Mouse (Mus musculus) neural tube, embryonic 14.5 days (tissue): ENCODE results near the gene Ehf. TPM values are rescaled to one million over a fixed set of nuclear protein-coding genes. Genes with fewer than 3 reads are reported as not detected.

Experiments
- ATAC-seq: fragments of 200-750 bp; cut with Nextera tagmentation; 2 replicates; pipeline ENCODE4 v1.8.0; 2017; ENCODE audit warnings: low read depth, mild to moderate bottlenecking, moderate TSS enrichment, moderate library complexity
- H3K27ac ChIP-seq: fragments of 300-500 bp; sonication (generic); 2 replicates; pipeline ENCODE4 v1.5.1; 2014; ENCODE audit warnings: low read depth, mild to moderate bottlenecking, control low read depth, low read length, moderate library complexity, mixed read lengths
- H3K27me3 ChIP-seq: fragments of 300-500 bp; sonication (generic); 2 replicates; pipeline ENCODE4 v1.6.1; 2014; ENCODE audit warnings: low read length; ENCODE audit not compliant: control insufficient read depth, insufficient read depth
- H3K36me3 ChIP-seq: fragments of 300-500 bp; sonication (generic); 2 replicates; pipeline ENCODE4 v1.6.1; 2014; ENCODE audit warnings: low read length, mixed read lengths; ENCODE audit not compliant: control insufficient read depth, insufficient read depth
- H3K4me1 ChIP-seq: fragments of 300-500 bp; sonication (generic); 2 replicates; pipeline ENCODE4 v1.6.1; 2014; ENCODE audit warnings: low read length; ENCODE audit not compliant: control insufficient read depth, insufficient read depth
- H3K4me2 ChIP-seq: fragments of 300-500 bp; sonication (generic); 2 replicates; pipeline ENCODE4 v1.6.1; 2014; ENCODE audit warnings: mild to moderate bottlenecking, low read depth, low read length, control low read depth
- H3K4me3 ChIP-seq: fragments of 300-500 bp; sonication (generic); 2 replicates; pipeline ENCODE4 v1.5.1; 2014; ENCODE audit warnings: low read depth, low read length, control low read depth, mixed read lengths
- H3K9ac ChIP-seq: fragments of 300-500 bp; sonication (generic); replicated peaks from 2 replicates; pipeline ENCODE4 v1.6.1; 2014; ENCODE audit warnings: low read depth, mild to moderate bottlenecking, control low read depth, low read length, mixed read lengths
- H3K9me3 ChIP-seq: fragments of 300-500 bp; sonication (generic); 2 replicates; pipeline ENCODE4 v1.6.1; 2016; ENCODE audit warnings: low read length; ENCODE audit not compliant: control insufficient read depth
- WGBS: fragments of 180-500 bp; shearing (Covaris S2); extraction: QIAGEN DNeasy Blood & Tissue Kit; methylation state at CpG from one replicate; pipeline ENCODE4 v1.1.7; 2014; 5-methylcytosine and 5-hydroxymethylcytosine counted together
- polyA plus RNA-seq: library from polyadenylated mRNA; unstranded; fragments of >200 nt; fragmentation: Nextera tagmentation; extraction: Ambion mirVana; gene quantifications from 2 replicates; pipeline ENCODE4 v1.2.1, GENCODE M21; 2014

The Ehf gene
- polyA plus RNA-seq: not detected in 2 replicates

DNA sequence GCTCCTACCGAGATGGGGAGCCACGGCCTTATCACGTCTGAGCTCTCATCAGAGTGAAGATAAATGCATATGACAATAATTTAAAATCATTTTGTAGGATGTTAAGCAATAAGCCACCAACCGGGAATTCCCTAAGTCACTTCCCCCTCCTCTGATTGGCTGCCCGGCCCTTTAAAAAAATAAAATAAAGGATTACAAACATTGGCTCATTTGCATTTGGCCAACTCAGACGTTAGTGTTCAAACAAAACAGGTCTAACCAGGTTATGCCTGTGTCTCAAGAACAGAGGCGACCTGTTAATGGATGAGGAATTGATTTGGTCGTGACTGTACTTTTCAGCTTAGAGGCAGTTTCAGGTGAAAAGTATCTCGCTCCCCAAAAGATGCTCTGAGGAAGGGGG lies at the start of gene Ehf:
TSS of gene Ehf (minus strand) at position 147 of the 400 bp plus-strand sequence.
- H3K27ac ChIP-seq: no peak within 1 kb of the TSS
- no peaks in the 10 kb centered on the region for H3K27me3 ChIP-seq
- no peak within 1 kb of the TSS for H3K4me2 ChIP-seq
- H3K36me3 ChIP-seq: no peaks in the 10 kb centered on the region
- no peaks in the 10 kb centered on the region for H3K4me1 ChIP-seq
- 67% methylated on average over 9 of the region's 9 CpGs for WGBS
- no peaks in the 10 kb centered on the region for H3K9me3 ChIP-seq
- no peak within 1 kb of the TSS for H3K4me3 ChIP-seq
- H3K9ac ChIP-seq: no peak within 1 kb of the TSS
- no peak for ATAC-seq

DNA sequence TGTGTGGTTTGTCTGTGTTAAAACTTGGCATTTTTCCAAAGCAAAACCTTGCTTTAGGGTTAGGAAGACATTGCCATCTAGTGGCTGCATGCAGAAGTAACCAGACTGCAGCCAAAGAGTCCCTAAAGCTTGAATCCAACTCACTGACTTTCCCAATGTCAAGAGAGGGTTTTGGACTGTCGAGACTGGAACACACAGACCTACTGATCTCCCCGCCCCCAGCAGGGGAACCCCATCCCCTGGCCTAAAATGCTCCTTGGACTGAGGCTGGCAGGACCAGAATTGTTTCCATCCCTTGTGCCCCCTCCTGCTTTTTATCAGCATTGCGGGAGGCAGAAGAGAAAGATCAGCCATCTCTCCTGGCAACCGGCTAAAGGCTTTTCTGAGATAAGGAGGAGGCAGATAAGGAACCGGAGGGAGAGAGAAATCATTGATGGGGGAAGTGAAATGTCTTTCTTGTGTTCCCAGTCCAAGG lies 44.4 kb upstream of the Ehf start:
- Histone ChIP-seq H3K27ac (no peak overlapping the region), H3K4me2 (no peak overlapping the region), H3K27me3 (no peaks in the 10 kb centered on the region), H3K4me1 (no peaks in the 10 kb centered on the region), H3K4me3 (no peak overlapping the region), H3K9ac (no peak overlapping the region), H3K9me3 (no peaks in the 10 kb centered on the region), H3K36me3 (no peaks in the 10 kb centered on the region)
- ATAC-seq: peak; percentile 60; the same call in 1 of the 2 replicates
- 25% methylated on average over 5 of the region's 5 CpGs for WGBS

DNA sequence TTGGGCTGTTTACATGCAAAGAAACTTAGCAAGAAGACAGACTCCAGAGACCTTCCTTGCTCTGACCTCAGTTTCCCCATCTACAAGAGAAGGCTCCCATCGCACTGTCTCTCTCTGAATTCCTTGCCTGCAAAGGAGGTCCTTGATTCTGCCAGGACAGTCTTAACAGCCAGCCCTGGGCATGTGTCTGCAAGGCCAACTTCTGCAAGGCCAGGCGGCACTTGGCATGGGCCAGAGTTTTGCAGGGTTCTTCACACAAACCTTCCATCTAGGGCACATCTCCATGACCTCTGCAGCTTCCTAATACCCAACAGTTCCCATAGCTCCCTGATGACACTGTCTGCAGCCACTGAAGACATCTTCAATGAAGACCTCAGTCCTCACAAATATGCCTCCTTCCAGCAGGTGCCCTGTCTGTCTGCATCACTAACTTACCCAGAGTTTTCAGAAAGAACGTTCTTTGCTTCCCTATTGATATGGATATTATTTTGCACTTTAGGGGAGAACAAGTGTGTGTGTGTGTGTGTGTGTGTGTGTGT lies 43.7 kb upstream of the Ehf start:
- 79% methylated on average over 3 of the region's 3 CpGs for WGBS
- H3K27ac ChIP-seq: no peak overlapping the region
- H3K9ac ChIP-seq: no peak overlapping the region
- no peak overlapping the region for H3K4me2 ChIP-seq
- H3K36me3 ChIP-seq: no peaks in the 10 kb centered on the region
- no peaks in the 10 kb centered on the region for H3K4me1 ChIP-seq
- H3K9me3 ChIP-seq: no peaks in the 10 kb centered on the region
- no peak overlapping the region for H3K4me3 ChIP-seq
- no peaks in the 10 kb centered on the region for H3K27me3 ChIP-seq
- ATAC-seq: no peak

DNA sequence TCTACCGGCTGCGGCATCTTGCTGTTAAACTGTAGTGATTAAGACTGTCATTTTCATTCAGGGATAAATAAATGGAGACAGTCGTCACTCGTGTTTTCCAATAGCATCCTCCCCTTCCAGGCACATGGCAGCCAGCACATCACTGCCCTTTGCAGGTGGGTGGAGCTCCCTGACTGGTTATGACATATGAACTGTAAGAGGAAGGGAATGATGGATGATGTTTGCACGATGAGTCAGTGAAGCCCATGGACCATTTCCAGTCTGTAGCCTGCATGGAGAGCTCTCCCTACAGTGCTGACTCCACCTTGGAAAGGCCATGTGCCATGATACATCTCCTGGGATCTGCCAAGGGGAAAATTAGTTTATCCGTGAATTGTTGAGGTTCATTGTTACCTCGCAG lies 40.5 kb upstream of the Ehf start:
- WGBS: 80% methylated on average over 7 of the region's 7 CpGs

DNA sequence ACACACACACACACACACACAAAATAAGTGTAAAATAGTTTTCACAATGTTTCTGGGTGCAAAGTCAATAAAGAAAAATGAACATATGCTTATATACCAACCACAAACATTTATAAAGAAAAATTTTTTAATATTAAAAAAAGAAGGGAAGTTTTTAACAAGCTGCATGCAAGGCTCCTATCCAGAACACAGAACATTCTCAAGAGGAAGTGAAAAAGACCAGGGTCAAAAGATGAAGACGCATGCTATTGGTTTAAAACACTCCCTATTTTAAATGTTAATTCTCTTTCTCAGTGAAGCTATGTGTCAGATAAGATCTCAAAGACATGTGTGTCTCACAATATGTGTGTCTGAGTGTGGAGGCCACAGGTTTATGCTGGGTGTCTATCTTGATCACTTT lies 39.0 kb upstream of the Ehf start:
- Histone ChIP-seq H3K4me3 (no peak overlapping the region), H3K4me1 (no peaks in the 10 kb centered on the region), H3K9ac (no peak overlapping the region), H3K4me2 (no peak overlapping the region), H3K9me3 (no peaks in the 10 kb centered on the region), H3K27me3 (no peaks in the 10 kb centered on the region), H3K36me3 (no peaks in the 10 kb centered on the region), H3K27ac (no peak overlapping the region)
- WGBS: 80% methylated on average over 1 of the region's 1 CpGs
- no peak for ATAC-seq

More for the DNA sequence above, 40.5 kb upstream of the Ehf start:
- Histone ChIP-seq H3K27me3 (no peaks in the 10 kb centered on the region), H3K4me1 (no peaks in the 10 kb centered on the region), H3K4me3 (no peak overlapping the region), H3K36me3 (no peaks in the 10 kb centered on the region), H3K4me2 (no peak overlapping the region), H3K9me3 (no peaks in the 10 kb centered on the region), H3K9ac (no peak overlapping the region), H3K27ac (no peak overlapping the region)
- ATAC-seq: no peak

DNA sequence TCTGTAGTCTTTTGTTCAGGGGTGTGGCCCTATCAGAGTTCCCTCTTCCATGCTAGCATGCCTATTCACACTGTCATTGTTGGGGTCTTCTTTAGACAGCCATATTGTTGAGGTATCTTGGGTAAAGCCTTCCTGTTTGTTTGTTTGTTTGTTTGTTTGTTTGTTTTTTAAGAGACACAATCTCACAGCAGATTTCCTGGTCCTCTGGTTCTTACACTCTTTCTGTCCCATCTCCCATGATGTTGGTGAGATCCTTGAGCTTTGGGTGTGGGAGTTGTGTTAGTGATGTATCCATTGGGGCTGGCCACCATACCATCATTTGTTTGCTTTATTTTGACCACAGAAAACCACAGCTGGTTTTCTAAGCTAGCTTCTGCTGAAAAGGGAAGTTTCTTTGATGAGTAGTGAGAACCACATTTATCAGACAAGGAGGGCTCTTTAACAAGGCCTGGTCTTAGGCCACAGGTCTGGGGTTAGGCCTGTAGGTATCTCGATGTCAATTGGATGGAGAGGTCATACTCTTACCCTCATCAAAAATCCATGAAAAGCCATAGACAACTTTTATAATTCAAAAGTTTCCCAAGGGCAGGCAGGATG lies 38.4 kb upstream of the Ehf start:
- no peaks in the 10 kb centered on the region for H3K36me3 ChIP-seq
- 91% methylated on average over 1 of the region's 1 CpGs for WGBS
- no peak overlapping the region for H3K4me3 ChIP-seq
- no peak overlapping the region for H3K27ac ChIP-seq
- H3K9ac ChIP-seq: no peak overlapping the region
- no peaks in the 10 kb centered on the region for H3K4me1 ChIP-seq
- ATAC-seq: no peak
- H3K9me3 ChIP-seq: no peaks in the 10 kb centered on the region
- no peak overlapping the region for H3K4me2 ChIP-seq
- no peaks in the 10 kb centered on the region for H3K27me3 ChIP-seq

DNA sequence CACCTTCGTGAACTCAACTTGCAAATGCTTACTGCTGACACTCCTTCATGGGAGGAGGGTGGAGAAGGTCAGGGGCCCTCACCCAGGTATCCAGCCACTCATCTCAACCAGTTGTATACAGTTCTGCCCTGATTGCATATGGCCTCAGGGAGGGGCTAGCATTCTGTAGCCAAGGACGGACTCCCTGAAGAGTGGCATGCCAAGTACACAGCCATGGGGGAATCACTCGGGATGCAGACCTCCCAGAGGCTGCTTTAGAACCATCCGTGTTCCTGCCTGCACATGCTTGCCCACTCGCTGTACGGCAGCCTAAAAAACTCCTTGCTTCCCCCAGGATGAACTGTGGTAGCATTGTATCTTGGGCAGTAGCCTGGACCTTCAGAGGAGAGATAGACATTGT lies 35.6 kb upstream of the Ehf start:
- no peak overlapping the region for H3K27ac ChIP-seq
- H3K9me3 ChIP-seq: no peaks in the 10 kb centered on the region
- no peak for ATAC-seq
- WGBS: 80% methylated on average over 6 of the region's 6 CpGs
- no peaks in the 10 kb centered on the region for H3K4me1 ChIP-seq
- H3K36me3 ChIP-seq: no peaks in the 10 kb centered on the region
- H3K4me3 ChIP-seq: no peak overlapping the region
- H3K9ac ChIP-seq: no peak overlapping the region
- no peaks in the 10 kb centered on the region for H3K27me3 ChIP-seq
- H3K4me2 ChIP-seq: no peak overlapping the region

DNA sequence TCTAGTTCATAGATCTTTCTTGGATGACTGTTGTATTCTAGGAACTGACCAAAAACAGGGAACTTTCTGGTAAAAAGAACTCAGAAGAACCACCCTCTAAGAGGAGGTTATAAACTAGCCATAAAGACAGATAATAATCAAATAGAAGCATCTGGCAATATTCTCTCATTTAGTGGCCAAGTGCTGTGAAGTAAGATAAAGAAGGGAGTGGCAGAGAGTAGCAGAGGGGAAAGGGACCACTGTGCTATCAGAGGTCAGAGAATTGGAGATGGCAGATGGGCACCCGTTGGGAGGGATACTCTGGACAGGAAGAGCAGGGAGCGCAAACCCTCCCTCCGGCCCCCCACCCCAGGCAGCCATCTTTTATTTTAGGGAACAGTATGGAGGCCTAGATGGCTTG lies 34.3 kb upstream of the Ehf start:
- no peaks in the 10 kb centered on the region for H3K9me3 ChIP-seq
- H3K4me1 ChIP-seq: no peaks in the 10 kb centered on the region
- 92% methylated on average over 3 of the region's 3 CpGs for WGBS
- no peaks in the 10 kb centered on the region for H3K36me3 ChIP-seq
- H3K27me3 ChIP-seq: no peaks in the 10 kb centered on the region
- H3K4me2 ChIP-seq: no peak overlapping the region
- ATAC-seq: no peak
- H3K27ac ChIP-seq: no peak overlapping the region
- no peak overlapping the region for H3K9ac ChIP-seq
- no peak overlapping the region for H3K4me3 ChIP-seq

DNA sequence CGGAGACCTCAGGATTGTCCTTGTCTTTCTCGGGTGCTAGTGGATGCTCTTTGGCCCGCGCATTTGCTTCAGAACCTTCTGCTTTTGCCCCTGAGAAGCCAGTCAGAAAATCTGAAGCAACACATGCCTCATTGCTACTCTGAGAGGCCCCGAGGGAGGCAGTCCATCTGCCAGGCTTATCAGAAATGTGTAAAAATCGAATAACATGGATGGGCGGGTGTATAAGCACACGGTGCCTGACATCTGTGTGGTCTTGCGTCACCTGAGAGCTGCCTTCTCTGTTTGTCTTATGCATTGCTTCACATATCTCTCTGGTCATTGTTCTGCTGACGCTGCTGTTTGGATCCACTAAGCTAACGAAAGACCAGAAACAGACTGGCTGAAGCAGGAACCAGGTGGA lies 33.5 kb upstream of the Ehf start:
- no peak overlapping the region for H3K4me2 ChIP-seq
- no peaks in the 10 kb centered on the region for H3K36me3 ChIP-seq
- H3K27me3 ChIP-seq: no peaks in the 10 kb centered on the region
- H3K27ac ChIP-seq: no peak overlapping the region
- no peaks in the 10 kb centered on the region for H3K9me3 ChIP-seq
- no peak overlapping the region for H3K4me3 ChIP-seq
- H3K9ac ChIP-seq: no peak overlapping the region
- ATAC-seq: peak; percentile 56; the same call in 1 of the 2 replicates
- no peaks in the 10 kb centered on the region for H3K4me1 ChIP-seq
- WGBS: 65% methylated on average over 11 of the region's 11 CpGs
